Mouse (Mus musculus) G1E (cell line): ENCODE results near the gene Cabp4.

Experiments used
- CTCF ChIP-seq: IDR thresholded peaks from 2 replicates; pipeline ENCODE4 v1.5.1; 2012; ENCODE audit warnings: low read depth, low read length, inconsistent platforms, mixed read lengths
- GATA1 ChIP-seq: IDR thresholded peaks from 2 replicates; pipeline ENCODE4 v1.6.1; 2012; ENCODE audit warnings: borderline replicate concordance, low read length, inconsistent platforms, mixed read lengths
- TAL1 ChIP-seq: conservative IDR thresholded peaks from 2 replicates; pipeline ENCODE4 v1.6.1; 2012; ENCODE audit warnings: low read depth, low read length, inconsistent platforms, mixed read lengths

DNA sequence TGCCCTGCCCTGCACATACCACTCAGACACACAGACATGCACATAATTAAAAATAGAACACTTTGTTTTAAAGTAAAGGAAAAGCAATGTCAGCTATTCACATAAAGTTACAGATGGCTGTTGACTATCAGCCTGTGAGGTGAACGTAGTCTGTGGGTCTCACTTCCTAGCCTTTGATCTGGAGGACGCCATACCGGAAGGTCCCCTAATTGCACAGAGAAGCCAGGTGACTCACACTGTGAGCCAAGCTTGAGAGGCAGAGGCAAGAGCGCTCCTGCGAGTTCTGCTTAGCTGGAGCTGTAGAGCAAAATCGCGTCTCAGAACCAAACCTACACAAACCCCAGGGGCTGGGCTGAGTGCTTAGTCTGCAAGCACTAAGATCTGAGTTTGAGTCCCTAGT is 50.1 kb downstream of the Cabp4 start:
- TF ChIP-seq GATA1 (no peak), CTCF (no peak), TAL1 (no peak)
